Mouse (Mus musculus) right cerebral cortex, adult 2 months (tissue): ENCODE measurements around the gene Dock2.
"Not testable (repeated sequence)": the region's sequence is repeated elsewhere in the genome, so short reads cannot be mapped to it uniquely, and the experiment has no call there.

Experiments
- DNase-seq, 2 experiments: peaks; one replicate each; pipeline ENCODE4 v3.0.0; 2021 to 2022; ENCODE audit warnings: low spot score in 2 of 2

The Dock2 gene

GRCm38 (mm10) chr11:34291304-34291703 lies 492.4 kb downstream of the Dock2 start:
- DNase-seq = no peak

- no peak for DNase-seq
These were observed 493.0 kb downstream of the Dock2 start for GRCm38 (mm10) chr11:34290708-34291107.

GRCm38 (mm10) chr11:34290265-34290664 lies 493.4 kb downstream of the Dock2 start:
- no peak for DNase-seq

DNA sequence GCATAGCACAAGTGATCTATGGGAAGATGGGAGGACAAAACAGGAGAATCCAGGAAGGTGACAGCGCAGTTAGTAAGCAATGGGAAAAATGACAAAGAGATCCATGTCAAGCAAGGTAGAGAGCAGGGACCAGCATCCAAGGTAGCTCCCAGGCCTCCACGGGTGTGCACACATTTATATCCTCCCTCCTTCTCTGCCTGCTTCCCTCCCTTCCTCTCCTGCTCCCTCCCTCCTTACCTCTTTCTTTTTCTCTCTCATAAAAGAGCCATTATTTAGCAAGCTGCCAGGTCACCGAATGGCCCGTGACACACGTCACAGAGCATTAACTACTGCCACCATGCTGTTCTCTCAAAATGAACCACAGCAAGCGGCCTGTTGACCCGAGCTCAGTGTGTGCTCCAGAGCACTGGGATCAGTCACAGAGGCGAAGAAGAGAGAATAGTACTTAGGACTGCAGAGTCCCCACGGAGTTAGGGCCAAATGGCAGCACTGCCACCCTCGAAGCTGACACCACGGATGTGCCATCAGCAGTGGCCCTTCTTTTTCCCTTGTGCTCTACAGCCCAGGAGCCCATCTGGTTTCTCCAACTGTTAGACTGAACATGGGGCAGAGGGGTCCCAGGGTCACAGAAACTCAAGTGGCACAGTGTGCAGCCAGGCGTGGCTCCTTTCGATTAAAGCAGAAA lies 499.4 kb downstream of the Dock2 start:
- no peak for DNase-seq

- no peak for DNase-seq
These were observed 506.6 kb downstream of the Dock2 start for GRCm38 (mm10) chr11:34277047-34277445.

GRCm38 (mm10) chr11:34276363-34277046 lies 507.2 kb downstream of the Dock2 start:
- peak in 1 of 2 experiments; percentile 9 for DNase-seq

DNA sequence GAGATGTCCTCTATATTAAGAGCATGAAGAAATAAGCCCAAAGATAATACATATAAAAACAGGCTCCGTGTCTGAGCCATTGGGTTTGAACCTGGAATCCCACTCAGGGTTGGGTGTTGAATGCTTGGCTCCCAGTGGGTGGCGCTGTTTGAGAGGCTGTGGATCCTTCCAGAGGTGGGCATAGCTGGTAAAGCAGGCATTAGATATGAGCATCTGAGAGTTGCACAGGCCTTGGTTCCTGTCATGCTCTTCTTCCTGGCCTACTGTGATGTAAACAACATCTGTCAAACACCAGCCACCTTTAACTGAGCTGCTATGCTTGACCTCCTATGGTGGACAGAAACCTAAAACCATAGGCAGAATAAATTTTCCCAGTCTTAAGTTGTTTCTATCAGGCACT lies 507.8 kb downstream of the Dock2 start:
- DNase-seq = no peak

GRCm38 (mm10) chr11:34272016-34272415 lies 511.7 kb downstream of the Dock2 start:
- DNase-seq = peak in 1 of 2 experiments; percentile 12

DNA sequence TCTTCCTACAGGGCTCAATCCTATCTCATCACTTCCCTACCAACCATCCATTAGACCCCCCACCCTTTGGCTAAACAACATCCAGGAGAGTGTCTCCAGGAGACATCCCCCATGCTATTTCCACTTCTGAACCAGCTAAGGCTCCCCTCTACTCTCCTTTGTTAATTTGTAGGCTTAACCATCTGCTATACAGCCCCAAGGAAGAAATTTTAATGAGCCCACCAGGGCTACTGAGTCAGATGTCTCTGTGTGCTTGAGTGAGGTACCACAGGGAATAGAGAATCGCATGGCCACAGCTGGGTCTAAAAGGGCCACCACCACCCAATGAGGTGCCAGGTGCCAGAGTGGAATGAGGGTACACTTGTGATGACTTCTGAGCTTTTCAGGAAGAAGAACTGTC lies 519.6 kb downstream of the Dock2 start:
- DNase-seq = no peak

DNA sequence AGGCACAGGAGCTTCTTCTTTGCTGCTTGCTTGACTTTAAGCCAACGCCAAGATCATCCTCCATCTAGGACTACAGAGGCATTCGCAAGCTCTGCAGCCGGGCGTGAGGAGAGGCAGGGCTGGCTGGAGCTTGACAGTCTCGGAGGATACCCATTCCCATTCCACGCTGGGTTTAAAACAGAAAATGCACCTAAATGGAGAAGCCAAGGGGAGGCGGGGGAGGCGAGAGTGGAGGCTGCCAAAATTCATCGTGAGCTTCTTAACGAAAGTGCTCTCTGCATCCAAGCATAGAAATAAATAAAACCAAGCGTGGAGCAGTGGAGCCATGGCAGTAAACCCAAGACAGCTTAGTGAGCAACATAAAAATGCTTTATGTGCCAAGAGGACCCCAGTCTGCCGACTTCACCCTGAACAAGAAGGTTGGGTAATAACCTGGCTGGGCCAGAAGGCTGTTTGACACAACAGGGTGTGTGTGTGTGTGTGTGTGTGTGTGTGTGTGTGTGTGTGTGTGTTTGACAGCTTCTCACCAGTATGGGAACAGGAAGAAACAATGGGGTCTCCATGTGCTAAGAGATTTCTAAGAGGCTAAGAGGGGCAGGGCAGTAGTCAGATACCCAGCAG lies 524.7 kb downstream of the Dock2 start:
- peak; percentile 62 to 66 for DNase-seq

DNA sequence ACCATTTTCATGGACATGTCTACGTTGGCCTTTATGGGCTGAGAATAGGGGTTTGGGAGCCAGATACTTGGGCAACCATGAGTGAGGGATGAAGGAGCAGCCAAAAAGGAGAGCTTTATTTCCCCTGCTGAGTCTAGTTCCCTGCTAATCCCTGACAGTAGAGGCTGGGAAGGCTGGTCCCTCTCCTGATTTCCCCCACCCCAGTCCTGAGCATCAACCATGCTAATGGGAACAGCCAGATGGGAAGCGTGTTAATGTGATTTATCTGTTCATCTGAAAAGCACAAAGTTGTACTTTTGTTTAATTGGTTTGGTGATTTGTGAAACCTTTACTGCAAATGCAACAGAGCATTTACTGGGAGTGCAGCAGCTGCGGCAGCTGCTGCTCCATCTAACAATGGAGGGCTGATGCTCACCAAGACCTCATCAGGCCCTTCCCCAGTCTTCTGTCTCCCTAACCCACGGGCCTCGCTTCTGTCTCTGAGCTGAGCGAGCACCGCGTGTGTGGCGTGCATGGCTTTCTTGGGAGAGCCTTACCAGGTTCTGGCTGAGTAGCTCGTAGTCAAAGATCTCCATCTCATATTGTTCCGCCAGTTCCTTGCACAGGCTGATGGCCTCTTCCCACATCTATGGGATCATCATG lies 526.0 kb downstream of the Dock2 start:
- no peak for DNase-seq

DNA sequence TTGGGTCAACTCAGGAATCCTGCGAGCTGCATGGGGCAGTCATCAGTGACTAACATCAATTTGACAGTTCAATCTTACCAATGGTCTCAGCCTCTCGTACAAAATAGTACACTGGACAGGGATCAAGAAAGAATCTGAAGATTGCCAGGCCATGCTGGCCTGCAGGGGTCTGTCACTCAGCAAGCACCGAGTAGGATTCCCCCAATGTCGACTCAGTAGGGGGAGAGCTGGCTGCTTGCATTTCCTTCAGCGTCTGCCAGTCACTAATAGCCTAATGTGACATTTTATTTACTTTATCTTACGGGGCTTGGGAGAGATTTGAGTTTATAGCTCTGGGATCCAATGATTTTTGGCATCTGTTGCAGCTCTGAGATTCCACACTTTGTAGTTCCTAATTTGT lies 540.7 kb downstream of the Dock2 start:
- DNase-seq = no peak

DNA sequence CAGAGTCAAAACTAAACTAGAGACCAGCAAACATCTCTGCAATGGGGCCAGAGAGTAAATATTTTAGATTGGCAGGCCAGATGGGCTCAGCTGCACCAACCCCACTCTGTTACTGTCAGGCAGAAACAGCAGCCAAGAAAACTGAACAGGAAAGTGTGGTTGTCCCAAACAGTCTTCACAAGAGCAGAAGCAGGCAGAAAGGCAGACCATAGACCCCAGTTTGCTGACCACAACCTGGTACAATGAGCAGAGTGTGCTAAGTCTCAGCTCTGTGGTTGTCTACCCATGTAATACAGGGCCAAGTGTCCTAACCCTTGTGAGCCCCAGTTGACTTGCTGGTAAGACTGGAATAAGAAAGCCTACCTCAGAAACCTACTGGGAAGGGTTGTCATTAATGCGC lies 543.4 kb downstream of the Dock2 start:
- DNase-seq = no peak

- DNase-seq = no peak
These were observed 544.0 kb downstream of the Dock2 start for GRCm38 (mm10) chr11:34239691-34240090.

- no peak for DNase-seq
These were observed 546.8 kb downstream of the Dock2 start for GRCm38 (mm10) chr11:34236885-34237284.

DNA sequence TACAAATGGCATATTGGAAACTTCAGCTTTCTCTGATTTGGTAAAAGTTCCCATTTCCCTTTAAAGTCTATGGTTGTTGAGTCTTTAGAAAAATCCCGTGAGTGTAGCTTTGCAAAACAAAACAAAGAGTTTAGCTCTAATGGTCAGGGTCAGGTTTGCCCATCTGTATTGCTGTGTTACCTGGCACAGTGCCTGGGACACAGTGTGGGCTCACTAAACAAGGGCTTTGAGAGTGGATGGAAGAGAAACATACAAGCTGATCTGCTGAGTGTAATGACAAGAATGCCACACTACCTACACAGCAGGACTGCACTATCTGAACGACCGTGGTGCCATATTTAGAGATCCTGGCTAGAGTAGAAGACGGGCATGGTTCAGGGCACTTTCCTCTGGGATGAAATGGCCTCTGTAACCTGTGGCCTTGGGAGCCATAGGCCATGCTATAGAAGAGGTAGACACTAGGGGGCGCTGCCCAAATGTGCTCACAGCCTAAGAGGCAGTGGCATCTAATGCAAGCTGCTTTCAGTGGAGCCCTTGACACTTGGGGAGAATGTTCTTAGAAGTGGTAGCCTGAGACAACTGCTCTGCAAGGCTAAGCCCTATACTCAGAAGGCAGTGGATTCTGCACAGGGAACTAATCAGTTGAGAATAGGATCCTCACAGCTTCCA lies 547.5 kb downstream of the Dock2 start:
- DNase-seq = peak; percentile 25 to 29

DNA sequence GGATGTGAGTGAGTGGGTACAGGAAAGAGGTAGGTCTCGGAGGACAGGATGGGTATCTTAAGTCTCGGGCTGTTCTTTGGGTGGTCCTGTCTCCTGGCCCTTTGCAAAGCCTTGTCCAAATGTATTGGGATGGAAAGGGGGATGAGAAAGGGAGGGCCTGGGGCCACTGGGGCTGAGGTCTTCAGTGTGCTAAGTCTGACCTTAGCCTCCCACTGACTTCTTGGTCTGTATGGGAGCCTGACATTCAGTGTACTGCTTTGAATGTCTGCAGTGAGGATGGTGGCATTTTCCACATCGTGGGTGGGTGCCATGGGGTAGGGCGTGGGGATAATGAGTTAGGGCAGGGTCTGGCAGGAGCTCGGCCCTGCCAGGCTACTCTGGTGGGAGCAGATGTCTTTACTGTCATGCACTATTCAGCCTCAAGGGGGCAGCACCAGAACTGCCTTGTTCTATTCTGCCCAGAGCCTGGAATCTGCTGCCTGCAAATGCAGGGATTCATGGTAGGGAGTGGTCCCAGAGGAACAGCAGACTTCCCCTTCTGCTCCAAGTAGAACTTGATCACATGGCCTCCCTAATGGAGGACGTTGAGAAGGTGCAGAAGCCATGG lies 554.8 kb downstream of the Dock2 start:
- DNase-seq = peak; percentile 83 to 84

DNA sequence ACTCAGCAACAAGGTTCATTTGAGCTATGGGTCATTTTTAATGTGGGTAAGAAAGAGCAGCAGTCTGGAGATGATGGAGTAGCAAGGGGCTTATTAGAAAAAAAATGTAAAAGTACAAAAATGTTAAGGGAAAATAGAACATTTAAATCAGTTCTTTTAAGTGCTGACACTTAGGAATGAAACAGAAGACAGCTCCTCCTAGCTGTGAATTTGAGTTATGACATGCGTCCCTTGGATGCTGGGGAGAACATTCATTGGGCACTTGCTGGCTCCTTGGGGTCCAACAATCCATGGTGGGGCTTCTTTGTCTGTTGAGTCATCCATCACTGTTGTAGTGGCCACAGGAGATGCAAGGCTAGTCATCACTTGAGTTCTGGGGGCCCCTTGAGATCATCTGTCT lies 556.5 kb downstream of the Dock2 start:
- no peak for DNase-seq

- DNase-seq = not testable (repeated sequence)
These were observed 563.1 kb downstream of the Dock2 start for GRCm38 (mm10) chr11:34220596-34220995.

DNA sequence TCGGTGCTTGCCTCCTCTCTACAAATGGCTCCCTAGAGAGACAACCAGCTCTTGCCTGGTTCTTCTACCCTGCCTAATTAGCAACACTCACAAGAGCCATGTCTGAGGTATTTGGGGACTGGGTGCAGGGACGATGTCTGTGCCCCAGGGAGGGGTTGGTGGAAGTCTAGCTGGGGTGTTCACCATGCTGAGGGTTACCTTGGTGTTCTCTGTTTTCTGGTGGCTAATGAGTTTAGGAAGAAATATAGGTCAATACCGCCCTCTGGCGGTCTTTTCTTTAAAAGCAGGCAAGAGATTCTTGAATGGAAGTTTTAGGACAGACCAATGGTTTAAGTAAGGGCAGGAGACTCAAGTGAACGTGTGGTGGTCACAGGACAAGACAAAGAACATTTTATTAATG lies 570.8 kb downstream of the Dock2 start:
- peak; percentile 86 to 89 for DNase-seq

GRCm38 (mm10) chr11:34207989-34208388 lies 575.7 kb downstream of the Dock2 start, which contains the start of gene Foxi1:
Gene Foxi1 (minus strand): TSS chr11:34208089.
- no peak for DNase-seq
